Mouse (Mus musculus): ENCODE measurements at regions not wholly inside any gene's neighbourhood (a gene's known extent, or its start where the extent isn't known, plus 50 kb on each side); places are given as distances from the start of the nearest gene placed in this dataset.

DNA sequence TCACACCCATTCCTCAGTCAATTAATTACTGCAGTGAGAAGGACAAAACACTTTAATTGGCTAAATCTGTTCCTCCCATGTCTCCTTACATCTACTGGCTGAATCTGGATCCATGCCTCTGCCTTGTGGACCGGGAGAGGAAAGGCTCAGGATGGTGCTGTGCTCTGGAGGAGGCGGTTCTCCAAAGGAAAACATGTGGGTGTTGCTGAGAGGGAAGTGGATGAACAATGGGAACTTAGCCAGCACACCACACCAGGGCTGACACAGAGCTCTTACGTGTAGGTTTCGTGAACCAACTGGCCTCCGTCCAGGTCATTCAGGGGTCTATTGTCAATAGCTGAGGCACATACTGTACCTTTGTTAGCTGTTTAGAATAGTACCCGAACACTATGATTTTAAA lies 69.3 kb upstream of the Tcf12 start:
- TF ChIP-seq CTCF (IDR thresholded peaks at IDR 0.05; ENCODE audit: extremely low read depth, insufficient read depth, insufficient read length, insufficient replicate concordance) = no peak
- no peak for TF ChIP-seq POLR2A (IDR thresholded peaks at IDR 0.05; ENCODE audit: low read depth, low read length)

All from spleen, adult 2 months (tissue).